Mouse (Mus musculus) T-helper 17 cell (primary cell): ENCODE results near the gene Osbpl5.

Experiments used
- in situ Hi-C, 2 experiments: fragments of 300-600 bp; cut with MboI, MseI; formaldehyde crosslinking; loops; 1 replicate in 1 of 2; 2 replicates in 1 of 2; pipeline ENCODE4 v1.15.1; 2025; ENCODE audit warnings: high pct_unique_total_duplicates in 2 of 2

The Osbpl5 gene

GRCm38 (mm10) chr7:143755357-143756124, 1.2 kb downstream of the Osbpl5 start:
- in situ Hi-C loops, result loop anchor here in 1 of 2 experiments (10.0 kb wide), 1 partner anchor 171 kb away; no protein-coding TSS in a partner anchor

DNA sequence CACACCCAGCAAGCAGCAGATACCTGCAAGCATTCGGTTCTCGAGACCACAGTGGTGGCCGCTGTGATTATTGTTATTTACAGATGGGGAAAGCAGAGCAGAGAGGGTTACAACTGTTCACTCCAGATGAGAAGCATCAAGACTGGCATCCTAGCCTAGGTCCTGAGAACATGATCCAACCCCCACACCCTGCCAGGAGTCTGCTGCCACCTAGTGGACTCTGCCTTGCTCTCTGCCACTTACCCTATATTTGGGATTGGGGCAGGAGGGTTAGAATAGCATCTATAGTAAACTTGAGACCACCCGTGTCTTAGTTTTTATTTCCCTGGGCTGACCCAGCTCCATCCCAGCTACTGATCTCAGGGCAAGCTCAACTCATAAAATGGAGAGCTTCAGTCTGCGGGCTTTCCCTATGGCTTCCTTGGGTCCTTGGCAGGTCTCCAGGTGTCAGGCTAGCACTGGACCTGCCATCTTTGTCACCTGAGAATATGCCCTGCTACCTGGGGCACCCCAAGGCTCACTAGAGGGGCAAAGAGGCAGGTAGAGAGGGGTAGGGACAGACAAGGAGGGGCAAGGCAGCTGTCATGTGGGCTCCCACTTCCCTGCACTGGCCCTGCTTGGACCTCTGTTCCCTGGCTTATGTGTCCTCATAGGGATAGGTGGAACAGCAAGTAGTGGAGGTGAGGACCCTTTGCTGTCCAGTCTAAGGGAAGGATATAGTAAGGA, 2.6 kb downstream of the Osbpl5 start:
- in situ Hi-C loops, result loop anchor here (5.0 to 10.0 kb wide), 3 partner anchors 47 to 172 kb away; no protein-coding TSS in a partner anchor

DNA sequence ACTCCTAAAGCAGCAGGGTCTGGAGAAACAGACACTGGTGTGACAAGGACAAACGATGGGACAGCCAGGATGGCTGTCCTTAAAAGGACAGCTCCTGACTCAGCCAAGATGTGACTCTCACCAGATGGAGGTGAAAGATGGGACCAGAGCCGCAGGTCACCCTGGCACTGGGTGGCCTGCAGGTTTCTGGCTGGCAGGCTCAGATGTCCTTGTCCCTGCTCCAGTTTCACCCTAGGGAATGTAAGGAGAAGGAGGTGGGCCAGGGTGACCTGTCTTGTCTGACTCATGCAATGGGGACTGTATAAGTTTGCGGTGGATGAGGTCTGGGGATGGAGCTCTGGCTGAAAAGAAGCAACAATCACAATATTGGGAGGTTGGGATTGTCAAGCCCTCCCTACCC, 4.2 kb downstream of the Osbpl5 start:
- in situ Hi-C loops, result loop anchor here (5.0 to 10.0 kb wide), 3 partner anchors 45 to 170 kb away; no protein-coding TSS in a partner anchor

DNA sequence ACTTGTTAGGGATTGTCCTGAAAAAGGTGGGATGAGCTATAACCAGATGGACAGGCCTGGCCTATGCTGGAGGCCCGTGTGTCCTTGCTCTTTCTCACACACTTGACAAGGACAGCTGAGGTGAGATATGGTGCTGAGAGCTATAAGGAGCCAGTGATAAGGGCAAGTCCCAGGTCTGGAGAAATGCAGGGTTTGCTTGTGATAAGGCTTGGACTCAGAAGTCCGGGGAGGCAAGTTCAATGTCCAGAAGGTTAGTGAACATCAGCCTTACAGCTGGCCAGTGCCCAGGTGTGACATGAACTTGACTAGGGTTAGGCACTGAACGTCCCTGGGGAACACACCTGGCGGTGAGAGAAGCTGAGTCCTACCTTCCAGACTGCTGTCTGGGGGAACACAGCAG, 4.7 kb downstream of the Osbpl5 start:
- in situ Hi-C loops, result loop anchor here (5.0 to 10.0 kb wide), 3 partner anchors 45 to 170 kb away; no protein-coding TSS in a partner anchor

- in situ Hi-C loops, result loop anchor here (5.0 to 10.0 kb wide), 3 partner anchors 44 to 169 kb away; no protein-coding TSS in a partner anchor
Measured at GRCm38 (mm10) chr7:143751380-143751779, 5.4 kb downstream of the Osbpl5 start.

DNA sequence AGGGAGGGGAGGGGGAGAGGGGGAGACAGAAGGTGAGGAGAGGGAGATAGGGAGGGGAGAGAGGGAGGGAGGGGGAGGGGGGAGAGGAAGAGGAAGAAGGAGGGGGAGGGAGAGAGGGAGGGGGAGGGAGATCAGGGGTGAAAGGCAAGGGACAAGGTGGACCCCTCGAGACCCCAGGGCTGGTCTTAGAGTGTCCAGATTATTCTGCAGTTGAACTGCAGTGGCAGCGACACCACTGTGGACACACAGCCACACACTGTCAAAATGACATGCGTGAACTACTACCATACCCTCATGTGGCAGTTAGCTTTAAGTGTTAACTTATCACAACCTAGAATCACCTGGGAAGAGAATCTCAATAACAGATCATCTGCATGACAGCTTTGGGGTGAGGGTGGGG, 7.7 kb downstream of the Osbpl5 start:
- in situ Hi-C loops, result no loop called here

GRCm38 (mm10) chr7:143748041-143748868, 8.5 kb downstream of the Osbpl5 start:
- in situ Hi-C loops, result no loop called here

DNA sequence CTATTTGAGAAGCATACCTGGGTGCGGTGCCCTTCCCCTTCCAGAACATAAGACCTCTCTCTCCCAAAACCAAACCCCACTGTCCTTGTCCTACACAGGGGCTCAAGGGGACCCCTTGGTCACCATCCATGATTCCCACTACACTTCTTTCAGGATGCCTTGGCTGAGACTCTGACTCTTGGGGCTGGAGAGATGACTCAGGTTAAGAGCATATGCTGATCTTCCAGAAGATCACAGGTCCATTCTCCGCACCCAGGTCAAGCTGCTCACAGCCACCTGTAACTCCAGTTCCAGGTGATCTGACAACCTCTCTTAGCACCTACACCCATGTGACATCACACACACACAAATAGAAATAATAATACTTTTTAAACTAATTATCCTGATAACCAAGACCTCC, 16.1 kb downstream of the Osbpl5 start:
- in situ Hi-C loops, result no loop called here

DNA sequence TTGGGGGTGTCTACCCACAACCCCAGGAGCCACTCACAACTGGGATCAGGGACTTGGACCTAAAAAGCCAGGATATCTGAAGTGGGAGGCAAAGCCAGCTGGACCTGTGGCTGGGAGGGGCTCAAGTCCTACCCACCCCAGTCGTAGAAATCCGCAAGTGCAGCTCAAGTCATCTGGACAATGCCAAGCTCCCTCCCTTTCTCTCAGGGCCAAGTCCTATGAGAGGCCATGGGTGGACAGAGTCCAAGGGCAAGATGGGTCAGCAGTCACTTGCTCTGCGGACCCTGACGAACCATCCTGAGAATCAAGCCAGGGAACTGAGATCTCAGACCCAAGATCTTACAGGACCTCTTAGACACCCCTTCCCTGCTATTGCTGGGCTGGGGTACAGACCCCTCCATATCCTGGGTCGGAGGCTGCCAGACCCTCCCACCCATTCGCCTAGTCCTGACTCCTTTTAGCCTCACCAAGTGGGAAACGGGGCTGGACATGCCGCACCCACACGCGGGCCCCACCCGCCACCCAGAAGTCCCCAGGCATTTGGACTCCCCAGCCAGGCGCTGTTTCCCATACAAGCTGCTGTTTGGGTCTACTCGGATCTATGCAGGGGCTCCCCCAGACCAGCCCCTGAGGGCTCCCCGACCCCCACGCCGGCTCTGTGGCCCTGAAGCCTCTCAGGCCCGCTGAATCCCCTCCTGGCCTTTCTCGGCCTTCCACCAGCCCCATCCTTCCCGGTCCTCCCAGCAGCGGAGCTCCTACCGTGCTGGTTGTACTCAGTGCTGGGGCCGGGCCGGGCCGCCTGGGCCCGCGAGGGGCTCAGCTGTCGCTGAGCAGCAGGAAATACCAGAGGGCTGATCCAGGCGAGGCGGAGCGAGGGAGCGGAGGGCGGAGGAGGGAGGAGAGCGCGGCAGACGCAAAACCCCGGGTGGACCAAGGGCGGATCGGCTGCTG, 17.0 kb downstream of the Osbpl5 start:
- in situ Hi-C loops, result loop anchor here in 1 of 2 experiments (5.0 kb wide), 1 partner anchor 577 kb away; no protein-coding TSS in a partner anchor

DNA sequence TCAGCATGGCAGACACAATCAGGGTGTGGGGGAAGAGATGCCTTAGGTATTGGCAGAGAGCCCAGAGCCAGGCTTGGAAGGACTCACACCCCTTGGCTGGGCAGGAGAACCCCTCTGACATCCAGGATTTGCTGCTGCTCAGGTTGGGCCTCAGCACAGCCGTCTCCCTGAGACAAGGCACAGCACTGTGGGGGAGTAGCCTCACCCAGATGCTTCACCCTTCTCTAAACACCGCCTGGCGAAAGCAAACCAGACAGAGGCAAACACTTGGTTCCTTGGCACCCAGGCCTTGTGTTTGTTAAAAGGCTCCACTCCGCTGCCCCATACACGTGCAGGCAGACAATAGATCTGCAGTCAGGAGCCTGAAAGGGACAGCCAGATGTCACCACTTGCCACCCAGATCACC, 18.2 kb downstream of the Osbpl5 start:
- in situ Hi-C loops, result loop anchor here in 1 of 2 experiments (5.0 kb wide), 1 partner anchor 576 kb away; no protein-coding TSS in a partner anchor

DNA sequence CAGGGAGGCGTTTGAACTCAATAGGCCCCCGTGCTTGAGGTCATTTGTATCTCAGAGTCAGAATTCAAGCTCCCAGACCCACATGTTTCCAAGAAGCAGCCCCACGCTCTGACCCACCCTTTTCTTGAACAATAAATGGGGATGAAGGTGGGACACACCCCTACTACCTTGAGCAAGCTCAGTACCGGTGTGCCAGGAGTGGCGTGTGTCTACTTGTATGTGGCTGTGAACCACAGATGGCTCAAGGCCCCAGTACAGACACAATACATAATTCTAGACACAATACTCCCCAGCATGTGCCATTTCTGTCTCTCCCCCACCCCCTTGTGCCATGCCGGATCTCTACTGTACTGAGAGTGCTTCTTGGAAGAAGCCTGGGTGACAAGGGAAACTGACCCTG, 18.6 kb downstream of the Osbpl5 start:
- in situ Hi-C loops, result loop anchor here in 1 of 2 experiments (5.0 kb wide), 1 partner anchor 576 kb away; no protein-coding TSS in a partner anchor

- in situ Hi-C loops, result no loop called here
Measured at GRCm38 (mm10) chr7:143733746-143734145, 23.0 kb downstream of the Osbpl5 start.

DNA sequence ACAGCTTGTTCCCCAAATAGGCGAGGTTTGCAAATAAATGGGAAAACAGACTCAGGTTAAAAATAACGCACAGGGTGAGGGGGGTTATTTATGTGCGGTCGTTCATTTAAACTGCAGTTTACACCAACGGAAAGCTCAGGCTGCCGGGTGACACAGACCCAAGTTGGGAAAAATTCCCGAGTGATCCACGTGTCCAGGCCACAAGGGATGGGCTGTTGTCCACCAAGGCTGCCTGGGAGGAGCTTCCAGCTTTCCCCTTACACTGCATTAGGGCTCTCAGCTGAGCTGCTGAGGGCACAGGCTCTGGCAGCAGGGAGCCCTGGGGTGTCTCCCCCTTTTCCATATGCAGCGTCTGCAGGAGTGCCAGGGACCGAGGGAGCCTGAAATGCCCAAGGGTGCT, 26.9 kb downstream of the Osbpl5 start:
- in situ Hi-C loops, result no loop called here

- in situ Hi-C loops, result no loop called here
Measured at GRCm38 (mm10) chr7:143726396-143726795, 30.4 kb downstream of the Osbpl5 start.

DNA sequence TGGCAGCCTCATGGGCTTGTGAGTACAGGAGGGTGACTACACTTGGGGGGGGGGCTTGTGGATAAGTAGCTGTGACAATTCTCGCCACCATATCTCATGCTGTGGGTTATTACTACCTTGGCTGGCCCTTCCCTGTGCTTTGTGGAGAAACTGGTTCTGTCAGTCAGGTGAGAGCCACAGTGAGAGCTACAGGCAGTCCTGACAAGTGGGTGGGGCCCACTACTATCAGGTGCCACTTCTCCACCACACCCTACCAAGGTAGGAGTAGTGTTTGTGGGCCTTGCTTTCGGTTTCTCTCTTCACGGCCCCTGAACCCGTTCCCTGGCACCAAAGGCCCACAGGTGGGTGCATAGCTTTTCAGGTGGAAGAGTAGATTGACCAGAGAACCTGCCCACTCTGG, 32.9 kb downstream of the Osbpl5 start:
- in situ Hi-C loops, result no loop called here

GRCm38 (mm10) chr7:143722646-143723045, 34.1 kb downstream of the Osbpl5 start:
- in situ Hi-C loops, result no loop called here

GRCm38 (mm10) chr7:143717811-143718210, 39.0 kb downstream of the Osbpl5 start:
- in situ Hi-C loops, result loop anchor here in 1 of 2 experiments (10.0 kb wide), 1 partner anchor 1233 kb away; no protein-coding TSS in a partner anchor

- in situ Hi-C loops, result loop anchor here in 1 of 2 experiments (10.0 kb wide), 1 partner anchor 1229 kb away; no protein-coding TSS in a partner anchor
Measured at GRCm38 (mm10) chr7:143713421-143713820, 43.4 kb downstream of the Osbpl5 start.

- in situ Hi-C loops, result loop anchor here in 1 of 2 experiments (10.0 kb wide), 1 partner anchor 1228 kb away; no protein-coding TSS in a partner anchor
Measured at GRCm38 (mm10) chr7:143712771-143713348, 43.9 kb downstream of the Osbpl5 start.
